Comparison of ENCODE assay signal across 8 mouse cellular contexts in genomic region chr4:155344716-155345607, GRCm38 (mm10). TPM values are rescaled to one million over a fixed set of nuclear protein-coding genes. Genes with fewer than 3 reads are reported as not detected.
A peak's percentile ranks its signal among the peaks of the same experiment; 100 is the strongest.
DNase-seq lines count a peak whose midpoint lies in the region; ATAC-seq and TF ChIP-seq lines count a peak whose summit lies in the region.

No protein-coding gene starts in this region.

- H3K9me3 ChIP-seq in heart, embryonic 15.5 days (replicated peaks): no peaks in the 10 kb centered on the region

- no peak for DNase-seq in liver, adult 2 months (ENCODE audit: extremely low read depth, low read depth, low spot score)
- no peak for DNase-seq in liver
- DNase-seq in cerebellum, postnatal 14 days: peak; percentile 64 to 66
- DNase-seq in left cerebral cortex, adult 2 months (ENCODE audit: extremely low spot score in 1 of 2, low spot score in 2 of 2): peak; percentile 44 to 48
- peak; percentile 68 for DNase-seq in neural tube, embryonic 10.5 days (ENCODE audit: extremely low spot score, low spot score)
- no peak for DNase-seq in urinary bladder, postnatal 36 days (ENCODE audit: low spot score in 2 of 2)
- DNase-seq in kidney, adult 9 months: no peak

- ATAC-seq in heart, embryonic 15.5 days (replicated peaks; ENCODE audit: insufficient number of reproducible peaks, insufficient read depth, low FRiP score, low read depth): no peak

- H3K4me2 ChIP-seq in heart, embryonic 15.5 days: peak overlapping the region; percentile 82

- peak overlapping the region; percentile 37; the same call in 1 of the 2 replicates for H3K4me3 ChIP-seq in liver, adult 2 months (ENCODE audit: insufficient read depth, low read depth, low read length)
- peak overlapping the region; percentile 55 for H3K4me3 ChIP-seq in heart, embryonic 15.5 days
- peak overlapping the region; percentile 82 for H3K4me3 ChIP-seq in left cerebral cortex, adult 2 months

- no peaks in the 10 kb centered on the region for H3K36me3 ChIP-seq in liver, adult 2 months (ENCODE audit: control insufficient read depth, insufficient read depth, low read length)
- no peaks in the 10 kb centered on the region for H3K36me3 ChIP-seq in heart, embryonic 15.5 days

- peaks cover 11% of the 10 kb centered on the region for H3K79me2 ChIP-seq in liver, adult 2 months (ENCODE audit: control insufficient read depth, insufficient read depth, low read length)

- no peaks in the 10 kb centered on the region for H3K4me1 ChIP-seq in liver, adult 2 months (ENCODE audit: control insufficient read depth, insufficient read depth, low read length)
- H3K4me1 ChIP-seq in heart, embryonic 15.5 days (replicated peaks): peaks cover 15% of the 10 kb centered on the region

- whole genome bisulfite sequencing in liver, adult 2 months: 58% methylated on average over 47 of the region's 47 CpGs
- WGBS in heart, embryonic 15.5 days: 12% methylated on average over 47 of the region's 47 CpGs

- H3K9ac ChIP-seq in liver, adult 2 months (ENCODE audit: low read depth, low read length): no peak overlapping the region
- H3K9ac ChIP-seq in heart, embryonic 15.5 days: peak overlapping the region; percentile 15; the same call in 1 of the 2 replicates

- no peak overlapping the region for H3K27ac ChIP-seq in liver, adult 2 months (replicated peaks; ENCODE audit: insufficient read depth, low read depth, low read length)
- H3K27ac ChIP-seq in heart, embryonic 15.5 days: no peak overlapping the region
- peak overlapping the region; percentile 97 for H3K27ac ChIP-seq in left cerebral cortex, adult 2 months

- TF ChIP-seq POLR2A in liver, adult 2 months (IDR thresholded peaks at IDR 0.05; ENCODE audit: extremely low read depth, insufficient read depth, low read length): no peak

- intact Hi-C loops in left cerebral cortex, adult 2 months (cut with DNase I): no loop called here

- no peak for TF ChIP-seq CTCF in liver, adult 2 months (IDR thresholded peaks at IDR 0.05; ENCODE audit: low read depth, low read length)
- TF ChIP-seq CTCF in left cerebral cortex, adult 2 months (IDR thresholded peaks at IDR 0.05): no peak

- H3K27me3 ChIP-seq in liver, adult 2 months (ENCODE audit: control insufficient read depth, insufficient read depth, low read length): no peaks in the 10 kb centered on the region
- H3K27me3 ChIP-seq in heart, embryonic 15.5 days: peaks cover 39% of the 10 kb centered on the region

RNA-seq across cellular contexts. Expression of gene Prkcz, which starts 16.2 kb away (rescaled TPM):
- total RNA-seq in liver, adult 2 months (2014; rRNA removed): 13.8 and 18.3 TPM in 2 replicates
- 11.4 and 11.6 TPM in 2 replicates for polyA plus RNA-seq in liver, adult 2 months (2012; rRNA removed)
- polyA plus RNA-seq in heart, embryonic 15.5 days (2015; fragmentation: Nextera tagmentation; extraction: Ambion mirVana): 6.3 and 7.3 TPM in 2 replicates
- total RNA-seq in left cerebral cortex, adult 2 months (2021): 100 to 1,000 TPM; 221 to 226 TPM

RNA-seq across cellular contexts. Expression of gene Gabrd, which starts 53.0 kb away (rescaled TPM):
- total RNA-seq in liver, adult 2 months (2014; rRNA removed): under 0.01 and 0.20 TPM in 2 replicates
- 0.04 and 0.11 TPM in 2 replicates for polyA plus RNA-seq in liver, adult 2 months (2012; rRNA removed)
- 0.06 TPM in 1 of 2 replicates, not detected in the other for polyA plus RNA-seq in heart, embryonic 15.5 days (2015; fragmentation: Nextera tagmentation; extraction: Ambion mirVana)
- 10 to 100 TPM; 69.2 to 71.8 TPM for total RNA-seq in left cerebral cortex, adult 2 months (2021)

Comparison
In these comparisons a context has a peak if more than half of its experiments do, and no peak if none do; other contexts are left out.
1. DNase-seq: peak in cerebellum, postnatal 14 days (2 of 2), left cerebral cortex, adult 2 months (2 of 2) and neural tube, embryonic 10.5 days (single experiment); none in liver, adult 2 months (single experiment), liver (single experiment), urinary bladder, postnatal 36 days (0 of 2) and kidney, adult 9 months (single experiment).
2. RNA of gene Prkcz, which starts 16.2 kb away (total RNA-seq): 221 to 226 TPM in left cerebral cortex, adult 2 months; 13.8 to 18.3 TPM in liver, adult 2 months; every median in the first group is over 10 times any median in the second.
3. RNA of gene Gabrd, which starts 53.0 kb away (total RNA-seq): 69.2 to 71.8 TPM in left cerebral cortex, adult 2 months; under 0.01 to 0.20 TPM in liver, adult 2 months; every median in the first group is over 10 times any median in the second.
4. Peak in every context shown above with its lines, with median percentiles within 50 percentile points of each other: H3K4me3 ChIP-seq.